Mouse (Mus musculus): ENCODE data around the gene Setd1a. TPM values are rescaled to one million over a fixed set of nuclear protein-coding genes. Genes with fewer than 3 reads are reported as not detected.

Setd1a gene
- total and polyA plus RNA-seq, 3 experiments: 9.2 to 55.9 TPM; not detected in 1

DNA sequence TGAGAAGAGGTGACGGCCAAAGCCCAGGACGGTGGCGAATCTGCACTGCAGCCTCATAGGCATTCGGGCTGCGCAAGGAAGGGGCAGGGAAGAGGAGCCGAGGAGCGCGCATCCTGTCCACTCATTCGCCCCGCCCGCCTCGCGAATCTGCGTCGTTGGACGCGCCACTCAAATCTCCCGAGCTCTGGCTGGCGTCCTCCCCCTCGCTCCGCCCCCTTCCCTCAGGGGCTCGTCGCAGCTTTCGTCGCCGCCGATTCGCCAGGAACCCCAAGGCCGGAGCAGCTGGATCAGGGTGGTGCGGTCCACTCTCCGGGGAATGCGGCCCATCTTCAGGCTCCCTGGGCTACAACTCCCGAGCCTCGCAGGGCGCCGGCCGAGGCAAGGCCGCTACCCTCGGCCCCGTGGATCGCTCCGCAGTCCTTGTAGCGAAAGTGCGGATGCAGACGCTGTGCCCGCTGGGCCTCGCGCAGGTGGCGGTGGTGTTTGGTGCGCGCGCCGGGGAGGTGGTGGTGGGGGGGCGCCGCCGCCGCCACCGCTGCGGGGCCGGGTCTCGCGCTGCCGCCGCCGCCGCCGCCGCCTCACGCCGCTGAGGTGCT lies 506 bp downstream of the Setd1a start (continued):
- 0 out of 2 replicates have a peak, but pooled peaks have one; percentile 21 for TF ChIP-seq ELF1 (IDR thresholded peaks at IDR 0.05; ENCODE audit: low read depth, low read length)
- peak; percentile 92 for TF ChIP-seq MAZ (IDR thresholded peaks at IDR 0.05; ENCODE audit: low read depth, low read length)
- TF ChIP-seq TBP (IDR thresholded peaks at IDR 0.05; ENCODE audit: low read depth, low read length): no peak; the same call in 1 of the 2 replicates
- TF ChIP-seq RCOR1 (IDR thresholded peaks at IDR 0.05; ENCODE audit: low read depth, low read length): no peak
- TF ChIP-seq MYC (IDR thresholded peaks at IDR 0.05; ENCODE audit: low read depth, low read length): 0 out of 2 replicates have a peak, but pooled peaks have one; percentile 19
- TF ChIP-seq USF1 (IDR thresholded peaks at IDR 0.05; ENCODE audit: low read depth, low read length): 0 out of 2 replicates have a peak, but pooled peaks have one; percentile 4

DNA sequence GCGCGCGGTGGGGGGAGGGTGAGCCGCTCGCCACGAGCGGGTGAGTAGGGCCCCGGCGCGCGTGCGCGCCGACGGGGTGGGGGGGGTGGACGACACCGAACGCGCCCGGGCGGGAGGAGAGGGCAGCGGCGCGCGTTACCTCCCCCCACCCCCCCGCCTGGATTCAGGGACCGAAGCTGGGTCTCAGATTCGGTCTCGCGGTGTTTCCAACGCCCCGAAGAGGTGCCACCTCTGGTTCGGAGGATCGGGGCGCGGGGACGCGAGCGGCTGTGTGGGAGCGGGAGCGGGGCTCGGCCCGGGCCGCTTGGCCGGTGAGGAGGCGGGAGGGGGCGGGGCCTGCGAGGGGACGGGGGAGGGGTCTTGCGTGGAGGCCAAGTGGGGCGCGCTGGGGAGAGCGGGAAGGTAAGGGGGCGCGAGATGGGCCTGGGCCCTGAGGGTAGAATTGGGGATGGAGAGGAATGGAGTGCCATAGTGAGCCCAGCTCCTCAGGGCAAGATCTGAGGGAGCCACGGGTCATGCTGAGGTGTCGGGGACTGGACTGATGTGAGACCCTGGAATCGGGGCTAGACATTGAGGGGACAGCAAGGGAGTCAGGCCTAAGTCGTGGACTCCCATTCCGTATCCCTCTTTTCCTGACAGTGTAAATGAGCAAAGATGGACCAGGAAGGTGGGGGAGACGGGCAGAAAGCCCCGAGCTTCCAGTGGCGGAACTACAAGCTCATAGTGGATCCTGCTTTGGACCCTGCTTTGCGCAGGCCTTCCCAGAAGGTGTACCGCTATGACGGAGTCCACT lies 1.2 kb downstream of the Setd1a start:
- Histone ChIP-seq H3K4me1 (ENCODE audit: control insufficient read depth in 1 of 2, insufficient read depth in 2 of 2, low read length in 2 of 2) (peaks cover 0 to 10% of the 10 kb centered on the region in 2 experiments; a peak in 3 of 4 replicates), H3K9me3 (replicated peaks; ENCODE audit: insufficient read depth, low read length) (no peaks in the 10 kb centered on the region), H3K36me3 (ENCODE audit: control insufficient read depth in 1 of 2, insufficient read depth in 2 of 2, low read length in 2 of 2) (peaks cover 24% of the 10 kb centered on the region in 2 experiments), H3K27me3 (ENCODE audit: control insufficient read depth in 1 of 2, insufficient read depth in 2 of 2, low read length in 2 of 2) (no peaks in the 10 kb centered on the region), H3K9ac (ENCODE audit: control insufficient read depth, low read depth, low read length, poor library complexity, severe bottlenecking) (peak overlapping the region; percentile 95), H3K27ac (ENCODE audit: control insufficient read depth, low read depth, low read length) (peak overlapping the region; percentile 87), H3K4me3 (ENCODE audit: control insufficient read depth in 1 of 2, insufficient read depth in 1 of 2, low read depth in 2 of 2, low read length in 2 of 2) (peak overlapping the region; percentile 59 to 83), H3K79me2 (ENCODE audit: control insufficient read depth, insufficient read depth, low read length, poor library complexity) (peaks cover 19% of the 10 kb centered on the region)
- TF ChIP-seq GATA1 (IDR thresholded peaks at IDR 0.05; ENCODE audit: low read depth, low read length): no peak
- TF ChIP-seq TAL1 (IDR thresholded peaks at IDR 0.05; ENCODE audit: low read length): no peak
- peak; percentile 61 for TF ChIP-seq NRF1 (IDR thresholded peaks at IDR 0.05; ENCODE audit: insufficient read depth, low read depth, low read length, poor library complexity, severe bottlenecking)
- peak; percentile 6; the same call in 1 of the 2 replicates for TF ChIP-seq SMC3 (IDR thresholded peaks at IDR 0.05; ENCODE audit: low read depth, low read length)
- TF ChIP-seq E2F4 (IDR thresholded peaks at IDR 0.05; ENCODE audit: borderline replicate concordance, low read depth, low read length): 0 out of 2 replicates have a peak, but pooled peaks have one; percentile 26
- peak; percentile 47 for TF ChIP-seq NELFE (IDR thresholded peaks at IDR 0.05; ENCODE audit: low read depth, low read length)
- TF ChIP-seq SIN3A (IDR thresholded peaks at IDR 0.05; ENCODE audit: low read length): peak; percentile 25; the same call in 1 of the 2 replicates
- no peak for TF ChIP-seq GABPA (IDR thresholded peaks at IDR 0.05; ENCODE audit: low read depth, low read length)
- TF ChIP-seq ETS1 (IDR thresholded peaks at IDR 0.05; ENCODE audit: low read depth, low read length): no peak
- no peak for TF ChIP-seq CHD1 (IDR thresholded peaks at IDR 0.05; ENCODE audit: low read depth, low read length)
- TF ChIP-seq POLR2A (IDR thresholded peaks at IDR 0.05; ENCODE audit: control insufficient read depth in 1 of 2, insufficient read depth in 1 of 2, low read depth in 1 of 2, low read length in 2 of 2, poor library complexity in 1 of 2): peak; percentile 41 to 44; a peak in 1 of 4 replicates
- no peak for TF ChIP-seq RAD21 (IDR thresholded peaks at IDR 0.05; ENCODE audit: low read depth, low read length)
- TF ChIP-seq POLR2AphosphoS2 (IDR thresholded peaks at IDR 0.05; ENCODE audit: low read length): no peak
- peak; percentile 70 for DNase-seq (ENCODE audit: low read depth, low spot score)
